Comparison of ENCODE assay signal across 11 mouse cellular contexts in genomic region chr14:74926899-74927571, GRCm38 (mm10). TPM values are rescaled to one million over a fixed set of nuclear protein-coding genes. Genes with fewer than 3 reads are reported as not detected.
DNase-seq lines count a peak whose midpoint lies in the region; ATAC-seq lines count a peak whose summit lies in the region.
"Had no signal": no experiment of that assay in that cellular context is flagged by ENCODE, and none has a peak within 500 bp of the region (broad histone marks: within the 10 kb centered on the region; RNA-seq: fewer than 3 reads in every experiment).

No protein-coding gene starts in this region.

- 32% methylated on average over 11 of the region's 11 CpGs for WGBS in lung, embryonic 16.5 days
- WGBS in hindbrain, embryonic 16.5 days, result 38% methylated on average over 11 of the region's 11 CpGs

- no peaks in the 10 kb centered on the region for H3K27me3 ChIP-seq in lung, embryonic 16.5 days (ENCODE audit: control insufficient read depth, insufficient read depth, low read depth, low read length)
- H3K27me3 ChIP-seq in hindbrain, embryonic 16.5 days (replicated peaks; ENCODE audit: control insufficient read depth, insufficient read depth, low read length), result no peaks in the 10 kb centered on the region
- H3K27me3 ChIP-seq: liver, embryonic 15.5 days had no signal

- ATAC-seq in lung, embryonic 16.5 days (ENCODE audit: low read depth), result peak; percentile 85
- peak; percentile 48; the same call in 1 of the 2 replicates for ATAC-seq in hindbrain, embryonic 16.5 days
- no peak for ATAC-seq in CD4-positive, CD25-positive, alpha-beta regulatory T cell, adult 4 months

- intact Hi-C loops in gastrocnemius, postnatal 14 days (cut with DNase I; ENCODE audit: low total_unique reads), result no loop called here

- peaks cover 10% of the 10 kb centered on the region; the same call in 1 of the 2 replicates for H3K4me1 ChIP-seq in lung, embryonic 16.5 days (replicated peaks; ENCODE audit: control insufficient read depth, insufficient read depth, low read length)
- peaks cover 8% of the 10 kb centered on the region; the same call in 1 of the 2 replicates for H3K4me1 ChIP-seq in hindbrain, embryonic 16.5 days (ENCODE audit: control insufficient read depth, insufficient read depth, low read depth, low read length)

- 0 out of 2 replicates have a peak, but pooled peaks cover 3% of the 10 kb centered on the region for H3K9me3 ChIP-seq in lung, embryonic 16.5 days (ENCODE audit: control insufficient read depth, low read length)
- no peaks in the 10 kb centered on the region for H3K9me3 ChIP-seq in hindbrain, embryonic 16.5 days (ENCODE audit: control insufficient read depth, low read length)
- H3K9me3 ChIP-seq: liver, embryonic 15.5 days had no signal

- H3K36me3 ChIP-seq in lung, embryonic 16.5 days (ENCODE audit: control insufficient read depth, insufficient read depth, low read length), result no peaks in the 10 kb centered on the region
- H3K36me3 ChIP-seq in hindbrain, embryonic 16.5 days (ENCODE audit: control insufficient read depth, insufficient read depth, low read length), result no peaks in the 10 kb centered on the region
- H3K36me3 ChIP-seq: liver, embryonic 15.5 days had no signal

- H3K27ac ChIP-seq in lung, embryonic 16.5 days (ENCODE audit: low read length), result no peak overlapping the region
- H3K27ac ChIP-seq in hindbrain, embryonic 16.5 days (ENCODE audit: low read depth, low read length), result no peak overlapping the region
- H3K27ac ChIP-seq: liver, embryonic 15.5 days had no signal

- H3K4me2 ChIP-seq in lung, embryonic 16.5 days (ENCODE audit: low read depth, low read length), result no peak overlapping the region
- H3K4me2 ChIP-seq in hindbrain, embryonic 16.5 days (ENCODE audit: low read length), result no peak overlapping the region
- H3K4me2 ChIP-seq: liver, embryonic 15.5 days had no signal

- peak; percentile 47 for DNase-seq in gastrocnemius, postnatal 14 days
- DNase-seq in gastrocnemius, adult 18-20 months (ENCODE audit: low spot score), result no peak
- no peak for DNase-seq in lung, postnatal 25 days (ENCODE audit: low spot score)
- peak; percentile 18 for DNase-seq in retina, postnatal 1 day
- DNase-seq in left cerebral cortex, adult 8-10 months (ENCODE audit: low spot score in 2 of 2), result no peak
- DNase-seq: adrenal gland, adult 8-10 months; cerebellum, adult 11-12 months had no signal

- H3K9ac ChIP-seq in lung, embryonic 16.5 days (ENCODE audit: low read length), result no peak overlapping the region
- no peak overlapping the region for H3K9ac ChIP-seq in hindbrain, embryonic 16.5 days (ENCODE audit: low read depth, low read length)
- H3K9ac ChIP-seq: liver, embryonic 15.5 days had no signal

- H3K4me3 ChIP-seq in lung, embryonic 16.5 days (ENCODE audit: low read length), result no peak overlapping the region
- H3K4me3 ChIP-seq in hindbrain, embryonic 16.5 days (ENCODE audit: low read length), result no peak overlapping the region
- H3K4me3 ChIP-seq: liver, embryonic 15.5 days had no signal

RNA-seq across cellular contexts. Expression of gene Lrch1, which starts 20.6 kb away (rescaled TPM):
- 1 to 10 TPM; 5.5 to 6.6 TPM for total RNA-seq in gastrocnemius, postnatal 14 days (2021)
- 1 to 10 TPM; 2.5 to 3.0 TPM for total RNA-seq in gastrocnemius, adult 18-20 months (2021)
- polyA plus RNA-seq in lung, embryonic 16.5 days (2015; fragmentation: Nextera tagmentation; extraction: Ambion mirVana), result 16.3 and 18.3 TPM in 2 replicates
- polyA plus RNA-seq in hindbrain, embryonic 16.5 days (2015; fragmentation: Nextera tagmentation; extraction: Ambion mirVana), result 15.4 and 23.6 TPM in 2 replicates
- 10 to 100 TPM; 13.6 to 26.9 (median 19.1) TPM for total RNA-seq in left cerebral cortex, adult 8-10 months (2022)
- polyA plus RNA-seq in CD4-positive, CD25-positive, alpha-beta regulatory T cell, adult 4 months (2017; shearing (Covaris generic)), result 10 to 100 TPM; 30.1 to 30.3 TPM

Comparison
In these comparisons a context has a peak if more than half of its experiments do, and no peak if none do; other contexts are left out.
1. DNase-seq: peak in gastrocnemius, postnatal 14 days (single experiment) and retina, postnatal 1 day (single experiment); none in gastrocnemius, adult 18-20 months (single experiment), lung, postnatal 25 days (single experiment) and left cerebral cortex, adult 8-10 months (0 of 2).